Mouse (Mus musculus) midbrain, embryonic 14.5 days (tissue): ENCODE data around the gene Camta1. TPM values are rescaled to one million over a fixed set of nuclear protein-coding genes. Genes with fewer than 3 reads are reported as not detected.

Experiments used
- ATAC-seq: fragments of 200-750 bp; cut with Nextera tagmentation; 2 replicates; pipeline ENCODE4 v1.8.0; 2017; ENCODE audit warnings: moderate number of reproducible peaks, moderate library complexity; ENCODE audit not compliant: low FRiP score, low TSS enrichment
- DNase-seq: peaks from one replicate; pipeline ENCODE4 v3.0.0-alpha.2; 2015
- H3K27ac ChIP-seq: fragments of 300-500 bp; sonication (generic); replicated peaks from 2 replicates; pipeline ENCODE4 v1.5.1; 2014; ENCODE audit warnings: mild to moderate bottlenecking, low read depth, low read length, moderate library complexity
- H3K27me3 ChIP-seq: fragments of 300-500 bp; sonication (generic); 2 replicates; pipeline ENCODE4 v1.6.1; 2014; ENCODE audit warnings: low read length, control low read depth, mixed read lengths; ENCODE audit not compliant: control insufficient read depth, insufficient read depth
- H3K36me3 ChIP-seq: fragments of 300-500 bp; sonication (generic); 2 replicates; pipeline ENCODE4 v1.6.1; 2014; ENCODE audit warnings: low read length, control low read depth; ENCODE audit not compliant: control insufficient read depth, insufficient read depth
- H3K4me1 ChIP-seq: fragments of 300-500 bp; sonication (generic); 2 replicates; pipeline ENCODE4 v1.6.1; 2014; ENCODE audit warnings: mild to moderate bottlenecking, antibody characterized with exemption, low read length, control low read depth; ENCODE audit not compliant: control insufficient read depth, insufficient read depth
- H3K4me2 ChIP-seq: fragments of 300-500 bp; sonication (generic); 2 replicates; pipeline ENCODE4 v1.6.1; 2014; ENCODE audit warnings: mild to moderate bottlenecking, low read length, moderate library complexity
- H3K4me3 ChIP-seq: fragments of 300-500 bp; sonication (generic); replicated peaks from 2 replicates; pipeline ENCODE4 v1.5.1; 2014; ENCODE audit warnings: low read depth, low read length
- H3K9ac ChIP-seq: fragments of 300-500 bp; sonication (generic); replicated peaks from 2 replicates; pipeline ENCODE4 v1.6.1; 2014; ENCODE audit warnings: mild to moderate bottlenecking, low read length, moderate library complexity
- H3K9me3 ChIP-seq: fragments of 300-500 bp; sonication (generic); 2 replicates; pipeline ENCODE4 v1.6.1; 2016; ENCODE audit warnings: low read length, control low read depth, mixed read lengths; ENCODE audit not compliant: control insufficient read depth
- WGBS: fragments of 180-500 bp; shearing (Covaris S2); extraction: QIAGEN DNeasy Blood & Tissue Kit; methylation state at CpG from one replicate; pipeline ENCODE4 v1.1.7; 2014; 5-methylcytosine and 5-hydroxymethylcytosine counted together
- polyA plus RNA-seq: library from polyadenylated mRNA; unstranded; fragments of >200 nt; fragmentation: Nextera tagmentation; extraction: Ambion mirVana; gene quantifications from 2 replicates; pipeline ENCODE4 v1.2.1, GENCODE M21; 2014

Gene Camta1
- polyA plus RNA-seq, 1 experiment from 2014 or later = 157 TPM

GRCm38 (mm10) chr4:151305761-151306160 is 555.9 kb downstream of the Camta1 start:
- Histone ChIP-seq H3K36me3 (no peaks in the 10 kb centered on the region), H3K9me3 (no peaks in the 10 kb centered on the region), H3K4me1 (peaks cover 5% of the 10 kb centered on the region), H3K4me3 (no peak overlapping the region), H3K4me2 (no peak overlapping the region), H3K27me3 (no peaks in the 10 kb centered on the region), H3K9ac (no peak overlapping the region), H3K27ac (0 out of 2 replicates have a peak overlapping the region, but pooled peaks have one; percentile 6)
- no peak for DNase-seq
- ATAC-seq = no peak
- WGBS = 86% methylated on average over 6 of the region's 6 CpGs

GRCm38 (mm10) chr4:151303931-151304330 is 557.7 kb downstream of the Camta1 start:
- Histone ChIP-seq H3K27me3 (no peaks in the 10 kb centered on the region), H3K4me2 (no peak overlapping the region), H3K4me3 (no peak overlapping the region), H3K9me3 (no peaks in the 10 kb centered on the region), H3K27ac (no peak overlapping the region), H3K36me3 (no peaks in the 10 kb centered on the region), H3K9ac (no peak overlapping the region), H3K4me1 (peaks cover 5% of the 10 kb centered on the region)
- WGBS = 78% methylated on average over 3 of the region's 3 CpGs
- ATAC-seq (no peak), DNase-seq (no peak)

GRCm38 (mm10) chr4:151303436-151303835 is 558.2 kb downstream of the Camta1 start:
- Histone ChIP-seq H3K27ac (no peak overlapping the region), H3K4me3 (no peak overlapping the region), H3K9me3 (no peaks in the 10 kb centered on the region), H3K4me1 (peaks cover 5% of the 10 kb centered on the region), H3K4me2 (no peak overlapping the region), H3K27me3 (no peaks in the 10 kb centered on the region), H3K9ac (no peak overlapping the region), H3K36me3 (no peaks in the 10 kb centered on the region)
- DNase-seq (no peak), ATAC-seq (no peak)
- WGBS = 90% methylated on average over 5 of the region's 5 CpGs

GRCm38 (mm10) chr4:151302195-151303126 is 559.2 kb downstream of the Camta1 start:
- no peak overlapping the region for H3K9ac ChIP-seq
- H3K9me3 ChIP-seq = no peaks in the 10 kb centered on the region
- peak overlapping the region; percentile 65 for H3K27ac ChIP-seq
- peaks cover 5% of the 10 kb centered on the region for H3K4me1 ChIP-seq
- WGBS = 45% methylated on average over 11 of the region's 11 CpGs
- DNase-seq = peak; percentile 80
- no peaks in the 10 kb centered on the region for H3K36me3 ChIP-seq
- no peaks in the 10 kb centered on the region for H3K27me3 ChIP-seq
- H3K4me3 ChIP-seq = no peak overlapping the region
- ATAC-seq = peak; percentile 31; the same call in 1 of the 2 replicates
- no peak overlapping the region for H3K4me2 ChIP-seq

- H3K9ac ChIP-seq = no peak overlapping the region
Measured at GRCm38 (mm10) chr4:151301337-151301736, 560.3 kb downstream of the Camta1 start.

GRCm38 (mm10) chr4:151300706-151301105 is 561.0 kb downstream of the Camta1 start:
- H3K4me1 ChIP-seq = peaks cover 5% of the 10 kb centered on the region
- no peaks in the 10 kb centered on the region for H3K9me3 ChIP-seq
- no peak overlapping the region for H3K9ac ChIP-seq
- no peak overlapping the region for H3K4me3 ChIP-seq
- DNase-seq = no peak
- WGBS = 18% methylated on average over 15 of the region's 15 CpGs
- H3K36me3 ChIP-seq = no peaks in the 10 kb centered on the region
- H3K27ac ChIP-seq = no peak overlapping the region
- no peaks in the 10 kb centered on the region for H3K27me3 ChIP-seq
- no peak overlapping the region for H3K4me2 ChIP-seq
- no peak for ATAC-seq

More at GRCm38 (mm10) chr4:151301337-151301736, 560.3 kb downstream of the Camta1 start:
- H3K36me3 ChIP-seq = no peaks in the 10 kb centered on the region
- H3K27ac ChIP-seq = no peak overlapping the region
- ATAC-seq = no peak
- no peaks in the 10 kb centered on the region for H3K27me3 ChIP-seq
- no peak overlapping the region for H3K4me3 ChIP-seq
- H3K4me2 ChIP-seq = no peak overlapping the region
- DNase-seq = no peak
- no peaks in the 10 kb centered on the region for H3K9me3 ChIP-seq
- peaks cover 5% of the 10 kb centered on the region for H3K4me1 ChIP-seq
- 71% methylated on average over 9 of the region's 9 CpGs for whole genome bisulfite sequencing

GRCm38 (mm10) chr4:151295515-151296203 is 566.0 kb downstream of the Camta1 start:
- 84% methylated on average over 13 of the region's 13 CpGs for WGBS
- no peaks in the 10 kb centered on the region for H3K9me3 ChIP-seq

GRCm38 (mm10) chr4:151288893-151289585 is 572.6 kb downstream of the Camta1 start:
- WGBS = 63% methylated on average over 6 of the region's 6 CpGs
- DNase-seq (no peak), ATAC-seq (no peak)
- Histone ChIP-seq H3K9ac (no peak overlapping the region), H3K27me3 (no peaks in the 10 kb centered on the region), H3K4me3 (no peak overlapping the region), H3K4me1 (no peaks in the 10 kb centered on the region), H3K27ac (no peak overlapping the region), H3K36me3 (no peaks in the 10 kb centered on the region), H3K9me3 (no peaks in the 10 kb centered on the region), H3K4me2 (no peak overlapping the region)

More at GRCm38 (mm10) chr4:151295515-151296203, 566.0 kb downstream of the Camta1 start:
- Histone ChIP-seq H3K27me3 (no peaks in the 10 kb centered on the region), H3K4me3 (no peak overlapping the region), H3K4me1 (no peaks in the 10 kb centered on the region), H3K36me3 (no peaks in the 10 kb centered on the region), H3K27ac (no peak overlapping the region), H3K9ac (no peak overlapping the region), H3K4me2 (no peak overlapping the region)
- no peak for DNase-seq
- no peak for ATAC-seq
